Mouse (Mus musculus) lung, adult 2 months (tissue): ENCODE data around the gene Ethe1. TPM values are rescaled to one million over a fixed set of nuclear protein-coding genes. Genes with fewer than 3 reads are reported as not detected.

Experiments
- DNase-seq: peaks from one replicate; pipeline ENCODE4 v3.0.0; 2022
- H3K4me1 ChIP-seq: fragments of 200-500 bp; 2 replicates; pipeline ENCODE4 v1.6.1; 2011; ENCODE audit warnings: low read length; ENCODE audit not compliant: control insufficient read depth, insufficient read depth
- H3K4me3 ChIP-seq: fragments of 200-500 bp; replicated peaks from 2 replicates; pipeline ENCODE3; 2011; ENCODE audit warnings: low read depth, mild to moderate bottlenecking, control low read depth, low read length; ENCODE audit errors: extremely low read depth
- CTCF ChIP-seq: fragments of 200-500 bp; IDR thresholded peaks from 2 replicates; pipeline ENCODE4 v1.5.1; 2011; ENCODE audit warnings: mild to moderate bottlenecking, low read length, control low read depth; ENCODE audit not compliant: insufficient read depth
- POLR2A ChIP-seq: fragments of 200-500 bp; IDR thresholded peaks from 2 replicates; pipeline ENCODE4 v1.6.1; 2011; ENCODE audit warnings: low read depth, mild to moderate bottlenecking, control low read depth, low read length, borderline replicate concordance; ENCODE audit errors: extremely low read depth
- WGBS: fragments of 180-500 bp; shearing (Covaris S2); methylation state at CpG from one replicate; pipeline ENCODE4 v1.1.7; 2018; 5-methylcytosine and 5-hydroxymethylcytosine counted together
- polyA plus RNA-seq: library from polyadenylated mRNA; depleted of rRNA; stranded (reverse); fragments of >200 nt; gene quantifications from 2 replicates; pipeline ENCODE4 v1.2.3, GENCODE M21; 2012

The Ethe1 gene
- polyA plus RNA-seq, 1 experiment = 24.5 TPM

DNA sequence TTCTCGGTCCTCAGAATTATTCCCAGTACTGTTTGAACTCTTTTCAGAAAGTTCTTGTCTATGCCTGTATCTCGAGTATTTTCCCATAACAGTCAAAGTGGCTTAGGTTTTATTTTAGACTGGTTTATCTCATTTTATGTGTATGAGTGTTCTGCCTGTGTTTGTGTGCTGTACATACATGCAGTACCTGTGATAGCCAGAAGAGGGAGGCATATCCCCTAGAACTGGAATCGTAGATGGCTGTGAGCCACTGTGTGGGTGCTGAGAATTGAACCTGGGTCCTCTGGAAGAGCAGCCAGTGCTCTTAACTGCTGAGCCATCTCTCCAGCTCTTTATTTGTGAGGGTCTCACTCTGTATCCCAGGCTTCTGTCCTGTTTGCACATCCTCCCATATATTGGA lies 33.9 kb downstream of the Ethe1 start:
- H3K4me3 ChIP-seq = no peak overlapping the region
- 85% methylated on average over 3 of the region's 3 CpGs for WGBS
- H3K4me1 ChIP-seq = no peaks in the 10 kb centered on the region
- DNase-seq = no peak
- TF ChIP-seq CTCF = 0 out of 2 replicates have a peak, but pooled peaks have one; percentile 3
- no peak for TF ChIP-seq POLR2A

DNA sequence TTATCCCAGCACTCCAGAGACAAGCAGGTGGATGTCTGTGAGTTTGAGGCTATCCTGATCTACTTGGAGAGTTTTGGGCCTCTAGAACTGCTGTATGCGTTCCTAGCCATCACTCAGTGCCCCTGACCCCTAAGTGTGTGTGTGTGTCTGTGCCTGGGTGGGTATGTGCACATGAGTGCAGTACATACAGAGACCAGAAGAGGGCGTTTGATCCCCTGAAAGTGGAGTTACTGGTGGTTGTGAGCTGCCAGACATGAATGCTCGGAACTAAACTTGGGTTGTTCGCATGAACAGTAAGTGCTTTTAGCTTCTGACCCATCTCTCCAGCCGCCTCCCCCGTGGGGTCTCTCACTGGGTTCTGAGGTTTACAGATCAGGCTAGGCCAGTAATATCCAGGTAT lies 35.6 kb downstream of the Ethe1 start:
- no peak for DNase-seq

DNA sequence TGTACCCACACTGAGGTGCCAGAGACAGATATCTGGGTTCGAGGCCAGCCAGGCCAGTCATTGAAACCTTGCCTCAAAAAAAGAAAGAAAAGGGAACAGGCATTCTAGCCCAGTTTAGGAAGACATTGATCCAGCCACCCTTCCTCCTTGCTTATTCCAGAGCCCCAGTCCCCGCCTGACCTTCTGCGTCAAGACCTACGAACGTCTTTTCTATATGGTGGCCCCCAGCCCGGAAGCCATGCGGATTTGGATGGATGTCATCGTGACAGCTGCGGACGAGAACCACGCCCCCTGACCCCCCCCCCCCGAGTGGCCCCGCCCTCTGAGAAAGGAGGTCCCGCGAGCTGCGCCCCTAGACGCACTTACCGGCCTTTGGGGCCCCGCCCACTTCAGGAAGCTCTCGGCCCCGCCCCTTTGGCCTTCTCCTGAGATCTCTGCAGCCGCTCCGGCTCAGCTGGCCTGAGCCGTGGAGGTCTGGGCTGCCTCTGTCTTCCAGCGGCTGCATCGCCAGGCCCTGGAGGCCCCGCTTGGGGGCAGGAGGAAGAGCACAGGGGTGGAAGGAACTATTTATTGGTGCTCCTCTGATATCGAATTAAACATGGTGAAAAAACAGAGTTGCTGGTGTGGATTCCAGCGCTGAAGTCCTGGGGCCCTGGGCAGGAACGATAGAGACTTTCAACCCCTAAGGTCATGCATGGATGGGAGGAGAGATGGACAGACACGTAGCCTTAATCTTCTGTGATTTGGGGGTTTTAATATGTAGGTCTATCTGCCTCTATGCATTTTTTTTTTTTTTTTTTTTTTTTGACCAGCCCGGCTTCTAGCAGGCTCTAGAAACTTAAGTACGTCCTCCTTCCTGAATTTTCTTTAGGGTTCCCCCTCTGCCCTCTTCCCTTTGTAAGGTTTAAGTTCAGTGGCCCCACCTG lies 41.6 kb downstream of the Ethe1 start:
- TF ChIP-seq POLR2A (no peak), CTCF (no peak)
- Histone ChIP-seq H3K4me1 (no peaks in the 10 kb centered on the region), H3K4me3 (no peak overlapping the region)
- DNase-seq = peak; percentile 78
- WGBS = 8% methylated on average over 33 of the region's 33 CpGs

More for the DNA sequence above, 35.6 kb downstream of the Ethe1 start:
- 84% methylated on average over 6 of the region's 6 CpGs for WGBS
- TF ChIP-seq CTCF (no peak), POLR2A (no peak)
- Histone ChIP-seq H3K4me1 (no peaks in the 10 kb centered on the region), H3K4me3 (no peak overlapping the region)

DNA sequence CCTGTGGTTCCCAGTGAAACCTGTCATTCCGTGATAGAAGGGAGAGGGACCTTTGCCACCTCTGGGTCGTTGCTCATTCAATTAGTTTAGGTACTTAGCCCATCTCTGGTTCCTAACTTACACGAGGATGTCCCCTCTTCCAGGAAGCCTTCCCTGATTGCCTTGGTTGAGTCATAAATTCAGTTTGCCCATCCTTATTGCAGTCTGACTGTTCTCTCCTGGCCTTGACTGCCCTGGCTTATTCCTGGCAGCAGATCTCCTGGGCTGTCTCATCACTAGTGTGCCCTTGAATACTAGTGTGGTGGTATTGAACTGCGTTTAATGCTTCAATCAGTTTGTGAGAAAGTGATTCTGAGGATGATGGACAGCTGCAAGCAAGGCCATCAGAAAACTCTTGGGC lies 42.3 kb downstream of the Ethe1 start:
- DNase-seq = no peak
- Histone ChIP-seq H3K4me3 (no peak overlapping the region), H3K4me1 (no peaks in the 10 kb centered on the region)
- TF ChIP-seq POLR2A = no peak
- TF ChIP-seq CTCF = no peak
- 73% methylated on average over 4 of the region's 4 CpGs for WGBS

- H3K4me3 ChIP-seq = no peak overlapping the region
- 81% methylated on average over 10 of the region's 10 CpGs for WGBS
- TF ChIP-seq POLR2A = no peak
- TF ChIP-seq CTCF = no peak
- H3K4me1 ChIP-seq = no peaks in the 10 kb centered on the region
- DNase-seq = no peak
These were observed 43.0 kb downstream of the Ethe1 start for GRCm38 (mm10) chr7:24630116-24630880.

DNA sequence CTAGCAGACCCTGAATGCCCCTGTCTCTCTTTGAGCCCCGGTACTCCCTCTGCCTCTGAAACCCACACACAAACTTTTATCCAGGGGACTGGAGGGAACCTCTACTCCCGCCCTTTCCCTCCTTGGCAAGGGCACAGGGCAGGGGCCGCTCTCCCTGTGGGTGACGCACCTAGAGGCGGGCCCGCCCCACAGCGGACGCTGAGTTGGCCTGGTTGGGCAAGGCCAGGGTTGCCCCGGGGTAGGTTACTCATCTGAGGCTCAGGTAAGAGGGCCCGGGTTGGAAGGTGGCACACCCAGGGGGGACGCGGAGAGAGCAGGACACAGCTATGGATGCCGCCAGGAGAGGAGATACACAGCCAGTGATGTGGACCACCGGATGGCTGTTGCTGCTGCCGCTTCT lies 48.9 kb downstream of the Ethe1 start, which contains the start of gene Lypd3:
Lypd3 (plus strand) TSS at position 287 of the 400 bp plus-strand sequence.
- whole genome bisulfite sequencing = 21% methylated on average over 15 of the region's 15 CpGs
- TF ChIP-seq POLR2A = no peak
- no peak for TF ChIP-seq CTCF
- Histone ChIP-seq H3K4me1 (0 out of 2 replicates have a peak, but pooled peaks cover 2% of the 10 kb centered on the region), H3K4me3 (no peak within 1 kb of the TSS)
- no peak for DNase-seq

DNA sequence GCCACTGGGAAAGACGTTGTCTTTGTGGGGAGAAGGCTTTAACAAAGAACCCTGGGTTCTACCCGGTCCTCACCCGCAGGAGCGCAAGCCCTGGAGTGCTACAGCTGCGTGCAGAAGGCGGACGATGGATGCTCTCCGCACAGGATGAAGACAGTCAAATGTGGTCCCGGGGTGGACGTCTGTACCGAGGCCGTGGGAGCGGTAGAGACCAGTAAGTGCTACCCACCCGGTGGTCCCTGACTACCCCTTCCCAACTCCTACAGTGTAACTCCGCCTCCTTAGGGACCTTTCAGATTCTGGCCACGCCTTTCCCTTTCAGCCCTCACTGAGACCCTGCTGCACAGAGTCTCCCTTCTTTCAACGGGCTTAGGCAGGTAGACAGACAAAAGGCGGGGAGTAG lies 49.7 kb downstream of the Ethe1 start:
- no peak overlapping the region for H3K4me3 ChIP-seq
- no peak for DNase-seq
- WGBS = 6% methylated on average over 18 of the region's 18 CpGs
- H3K4me1 ChIP-seq = 0 out of 2 replicates have a peak, but pooled peaks cover 2% of the 10 kb centered on the region
- TF ChIP-seq POLR2A = no peak
- TF ChIP-seq CTCF = no peak

DNA sequence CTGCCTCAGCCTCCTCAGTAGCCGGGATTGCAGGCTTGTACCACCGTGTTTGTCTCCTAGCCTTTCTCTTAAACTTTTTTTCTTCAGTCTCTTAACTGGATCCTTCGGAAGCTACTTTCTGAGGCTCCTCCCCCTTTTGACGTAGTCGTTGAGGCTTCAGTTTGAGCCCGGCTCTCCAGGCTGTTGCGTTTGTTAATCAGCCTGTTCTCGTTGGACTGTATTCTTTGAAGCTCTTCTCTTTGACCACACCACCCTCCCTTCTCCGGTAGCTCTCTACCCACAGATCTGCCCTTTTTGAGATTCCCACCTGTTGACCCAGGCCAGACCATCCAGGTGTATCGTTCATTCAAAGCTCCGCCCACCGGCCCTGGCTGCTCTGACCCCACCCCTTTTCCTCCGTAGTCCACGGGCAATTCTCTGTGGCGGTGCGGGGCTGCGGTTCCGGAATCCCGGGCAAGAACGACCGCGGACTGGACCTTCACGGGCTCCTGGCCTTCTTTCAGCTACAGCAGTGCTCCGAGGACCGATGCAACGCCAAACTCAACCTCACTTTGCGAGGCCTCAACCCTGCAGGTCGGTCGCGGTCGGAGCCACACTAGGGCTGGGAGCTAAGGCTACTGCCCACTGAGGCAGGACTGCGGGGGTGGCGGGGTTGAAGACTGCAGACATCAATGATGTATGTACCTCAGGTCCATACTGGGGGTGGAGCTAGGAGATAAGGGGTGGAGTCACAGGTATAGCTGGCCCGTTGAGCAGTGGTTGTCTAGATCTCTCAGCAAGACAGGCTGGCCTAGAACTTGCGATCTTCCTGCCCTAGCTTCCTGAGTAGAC lies 50.9 kb downstream of the Ethe1 start:
- 5% methylated on average over 35 of the region's 35 CpGs for WGBS
- peak; percentile 33 for DNase-seq
- peak overlapping the region; percentile 33 for H3K4me3 ChIP-seq

More for the DNA sequence above, 50.9 kb downstream of the Ethe1 start:
- H3K4me1 ChIP-seq = 0 out of 2 replicates have a peak, but pooled peaks cover 2% of the 10 kb centered on the region
- TF ChIP-seq POLR2A (no peak), CTCF (no peak)
